Comparison of ENCODE assay signal across 8 mouse cellular contexts in genomic region chr11:76398798-76399586, GRCm38 (mm10). TPM values are rescaled to one million over a fixed set of nuclear protein-coding genes. Genes with fewer than 3 reads are reported as not detected.
A peak's percentile ranks its signal among the peaks of the same experiment; 100 is the strongest.
DNase-seq lines count a peak whose midpoint lies in the region; ATAC-seq and TF ChIP-seq lines count a peak whose summit lies in the region.

Gene Nxn, minus strand, starts transcription at chr11:76399140.

- DNase-seq in ES-CJ7 (ENCODE audit: low read depth, low spot score) = peak; percentile 88
- peak; percentile 79 for DNase-seq in c-Kit-positive CD71-positive TER-119-positive erythroid progenitor cells, embryonic 14.5 days (ENCODE audit: low spot score)
- peak; percentile 94 to 96 for DNase-seq in heart, postnatal 10 days
- peak; percentile 46 for DNase-seq in large intestine, adult 2 months (ENCODE audit: low read depth, low spot score)
- peak; percentile 95 for DNase-seq in thymus, adult 2 months

- WGBS in forebrain, embryonic 12.5 days = 0% methylated on average over 65 of the region's 70 CpGs
- under 1% methylated on average over 62 of the region's 70 CpGs for WGBS in large intestine, adult 2 months
- under 1% methylated on average over 49 of the region's 70 CpGs for WGBS in lung, embryonic 15.5 days
- WGBS in olfactory bulb, adult 2 months = under 1% methylated on average over 69 of the region's 70 CpGs
- under 1% methylated on average over 70 of the region's 70 CpGs for WGBS in thymus, adult 2 months

- peak within 1 kb of the TSS; percentile 92 for H3K4me2 ChIP-seq in forebrain, embryonic 12.5 days
- peak within 1 kb of the TSS; percentile 89 for H3K4me2 ChIP-seq in lung, embryonic 15.5 days

- H3K27ac ChIP-seq in forebrain, embryonic 12.5 days = peak within 1 kb of the TSS; percentile 91
- H3K27ac ChIP-seq in lung, embryonic 15.5 days = peak within 1 kb of the TSS; percentile 85
- no peak within 1 kb of the TSS; the same call in 1 of the 2 replicates for H3K27ac ChIP-seq in olfactory bulb, adult 2 months (ENCODE audit: insufficient read depth, low read depth, low read length)
- no peak within 1 kb of the TSS for H3K27ac ChIP-seq in thymus, adult 2 months (ENCODE audit: control insufficient read depth, insufficient read depth, low read length)

- H3K36me3 ChIP-seq in forebrain, embryonic 12.5 days (replicated peaks) = no peaks in the 10 kb centered on the region
- no peaks in the 10 kb centered on the region for H3K36me3 ChIP-seq in lung, embryonic 15.5 days
- H3K36me3 ChIP-seq in thymus, adult 2 months (ENCODE audit: control insufficient read depth, insufficient read depth, low read length) = no peaks in the 10 kb centered on the region

- H3K4me1 ChIP-seq in forebrain, embryonic 12.5 days = peaks cover 32% of the 10 kb centered on the region
- H3K4me1 ChIP-seq in lung, embryonic 15.5 days = peaks cover 14% of the 10 kb centered on the region; the same call in 1 of the 2 replicates
- peaks cover 13% of the 10 kb centered on the region for H3K4me1 ChIP-seq in olfactory bulb, adult 2 months (ENCODE audit: control insufficient read depth, insufficient read depth, low read length)
- H3K4me1 ChIP-seq in thymus, adult 2 months (replicated peaks; ENCODE audit: control insufficient read depth, insufficient read depth, low read length) = peaks cover 13% of the 10 kb centered on the region

- no peaks in the 10 kb centered on the region for H3K9me3 ChIP-seq in forebrain, embryonic 12.5 days
- H3K9me3 ChIP-seq in lung, embryonic 15.5 days = no peaks in the 10 kb centered on the region

- no peak for TF ChIP-seq CTCF in olfactory bulb, adult 2 months (IDR thresholded peaks at IDR 0.05; ENCODE audit: insufficient read depth, low read depth, low read length)
- TF ChIP-seq CTCF in thymus, adult 2 months (IDR thresholded peaks at IDR 0.05; ENCODE audit: borderline replicate concordance, control insufficient read depth, extremely low read depth, insufficient read depth, low read length, poor library complexity) = peak; percentile 32; the same call in 1 of the 2 replicates

- TF ChIP-seq POLR2A in olfactory bulb, adult 2 months (IDR thresholded peaks at IDR 0.05; ENCODE audit: insufficient read depth, low read depth, low read length) = no peak
- TF ChIP-seq POLR2A in thymus, adult 2 months (IDR thresholded peaks at IDR 0.05; ENCODE audit: control insufficient read depth, extremely low read depth, insufficient read depth, low read length, poor library complexity) = no peak

- H3K9ac ChIP-seq in forebrain, embryonic 12.5 days = peak within 1 kb of the TSS; percentile 89
- peak within 1 kb of the TSS; percentile 64 for H3K9ac ChIP-seq in lung, embryonic 15.5 days

- peaks cover 6% of the 10 kb centered on the region; the same call in 1 of the 2 replicates for H3K27me3 ChIP-seq in forebrain, embryonic 12.5 days
- H3K27me3 ChIP-seq in lung, embryonic 15.5 days = no peaks in the 10 kb centered on the region
- H3K27me3 ChIP-seq in thymus, adult 2 months (ENCODE audit: control insufficient read depth, insufficient read depth, low read length) = no peaks in the 10 kb centered on the region

- peak within 1 kb of the TSS; percentile 86 for H3K4me3 ChIP-seq in forebrain, embryonic 12.5 days (replicated peaks)
- peak within 1 kb of the TSS; percentile 57 for H3K4me3 ChIP-seq in lung, embryonic 15.5 days
- peak within 1 kb of the TSS; percentile 82 for H3K4me3 ChIP-seq in olfactory bulb, adult 2 months (ENCODE audit: insufficient read depth, low read depth, low read length)
- H3K4me3 ChIP-seq in thymus, adult 2 months (ENCODE audit: control insufficient read depth, insufficient read depth, low read length) = peak within 1 kb of the TSS; percentile 77

- peak; percentile 91 for ATAC-seq in forebrain, embryonic 12.5 days (ENCODE audit: low FRiP score)
- peak; percentile 95 for ATAC-seq in lung, embryonic 15.5 days (ENCODE audit: borderline replicate concordance, extremely low read depth, low FRiP score, low TSS enrichment)

- intact Hi-C loops in heart, postnatal 10 days (cut with DNase I) = loop anchor here (2.0 kb wide), 1 partner anchor 84 kb away; no protein-coding TSS in a partner anchor

RNA-seq across cellular contexts. Expression of gene Nxn, which starts in this region (rescaled TPM):
- 48.4 and 58.6 TPM in 2 replicates for polyA plus RNA-seq in forebrain, embryonic 12.5 days (2016; fragmentation: Nextera tagmentation; extraction: Ambion mirVana)
- 10 to 100 TPM; 15.7 to 17.4 TPM for total RNA-seq in heart, postnatal 10 days (2021)
- polyA plus RNA-seq in large intestine, adult 2 months (2012; rRNA removed) = 10.8 and 13.2 TPM in 2 replicates
- polyA plus RNA-seq in lung, embryonic 15.5 days (2015; fragmentation: Nextera tagmentation; extraction: Ambion mirVana) = 24.0 and 24.4 TPM in 2 replicates
- not detected in 2 replicates for polyA plus RNA-seq in olfactory bulb, adult 2 months (2012; ENCODE audit: insufficient read depth, insufficient read length, low replicate concordance, missing spikeins)
- 24.7 and 25.3 TPM in 2 replicates for polyA plus RNA-seq in thymus, adult 2 months (2012; rRNA removed)

Comparison
In these comparisons a context has a peak if more than half of its experiments do, and no peak if none do; other contexts are left out.
1. H3K27ac ChIP-seq: peak in forebrain, embryonic 12.5 days (single experiment) and lung, embryonic 15.5 days (single experiment); none in olfactory bulb, adult 2 months (single experiment) and thymus, adult 2 months (single experiment).
2. Peak in every context shown above with its lines, with median percentiles within 50 percentile points of each other: DNase-seq and H3K4me3 ChIP-seq.